Comparison of ENCODE assay signal across 7 mouse cellular contexts in genomic region chr19:29100261-29100660, GRCm38 (mm10). TPM values are rescaled to one million over a fixed set of nuclear protein-coding genes. Genes with fewer than 3 reads are reported as not detected.
A peak's percentile ranks its signal among the peaks of the same experiment; 100 is the strongest.
DNase-seq lines count a peak whose midpoint lies in the region; ATAC-seq lines count a peak whose summit lies in the region.

No protein-coding gene starts in this region.

- no peaks in the 10 kb centered on the region for H3K36me3 ChIP-seq in lung, embryonic 15.5 days
- H3K36me3 ChIP-seq in forebrain, embryonic 10.5 days (replicated peaks) = peaks cover 12% of the 10 kb centered on the region
- H3K36me3 ChIP-seq in limb, embryonic 11.5 days (ENCODE audit: control insufficient read depth, insufficient read depth, low read length) = peaks cover 5% of the 10 kb centered on the region; the same call in 1 of the 2 replicates

- peak overlapping the region; percentile 41; the same call in 1 of the 2 replicates for H3K27ac ChIP-seq in lung, embryonic 15.5 days
- peak overlapping the region; percentile 88 for H3K27ac ChIP-seq in forebrain, embryonic 10.5 days
- 0 out of 2 replicates have a peak overlapping the region, but pooled peaks have one; percentile 56 for H3K27ac ChIP-seq in limb, embryonic 11.5 days (replicated peaks; ENCODE audit: low read depth, low read length)

- peak overlapping the region; percentile 77 for H3K4me2 ChIP-seq in lung, embryonic 15.5 days
- peak overlapping the region; percentile 68 for H3K4me2 ChIP-seq in limb, embryonic 11.5 days (ENCODE audit: low read depth, severe bottlenecking)

- H3K9me3 ChIP-seq in lung, embryonic 15.5 days = no peaks in the 10 kb centered on the region
- no peaks in the 10 kb centered on the region for H3K9me3 ChIP-seq in forebrain, embryonic 10.5 days
- no peaks in the 10 kb centered on the region for H3K9me3 ChIP-seq in limb, embryonic 11.5 days (ENCODE audit: control insufficient read depth, low read length)

- no peak for DNase-seq in lung, postnatal 36 days
- no peak for DNase-seq in forebrain, embryonic 10.5 days (ENCODE audit: extremely low spot score, low spot score)
- no peak for DNase-seq in limb, embryonic 11.5 days (ENCODE audit: low spot score)
- peak; percentile 14 for DNase-seq in retina, postnatal 1 day
- DNase-seq in layer of hippocampus, adult 9-11 months = no peak
- DNase-seq in adrenal gland, postnatal 25 days = no peak

- peak overlapping the region; percentile 81 for H3K4me3 ChIP-seq in lung, embryonic 15.5 days
- peak overlapping the region; percentile 75 for H3K4me3 ChIP-seq in forebrain, embryonic 10.5 days
- H3K4me3 ChIP-seq in limb, embryonic 11.5 days (ENCODE audit: low read depth, low read length) = peak overlapping the region; percentile 86

- H3K27me3 ChIP-seq in lung, embryonic 15.5 days = no peaks in the 10 kb centered on the region
- H3K27me3 ChIP-seq in forebrain, embryonic 10.5 days (ENCODE audit: poor library complexity, severe bottlenecking) = 0 out of 2 replicates have a peak, but pooled peaks cover 8% of the 10 kb centered on the region
- no peaks in the 10 kb centered on the region for H3K27me3 ChIP-seq in limb, embryonic 11.5 days (ENCODE audit: control insufficient read depth, insufficient read depth, low read length)

- no peak for ATAC-seq in lung, embryonic 15.5 days (ENCODE audit: borderline replicate concordance, extremely low read depth, low FRiP score, low TSS enrichment)
- ATAC-seq in limb, embryonic 11.5 days (ENCODE audit: insufficient number of reproducible peaks, low FRiP score, low TSS enrichment, low read depth) = no peak

- H3K9ac ChIP-seq in lung, embryonic 15.5 days = peak overlapping the region; percentile 58
- peak overlapping the region; percentile 76; the same call in 1 of the 2 replicates for H3K9ac ChIP-seq in limb, embryonic 11.5 days (ENCODE audit: low read length)

- peaks cover 13% of the 10 kb centered on the region for H3K4me1 ChIP-seq in lung, embryonic 15.5 days
- H3K4me1 ChIP-seq in forebrain, embryonic 10.5 days = peaks cover 22% of the 10 kb centered on the region
- 0 out of 2 replicates have a peak, but pooled peaks cover 5% of the 10 kb centered on the region for H3K4me1 ChIP-seq in limb, embryonic 11.5 days (ENCODE audit: control insufficient read depth, insufficient read depth, low read length)

- WGBS in lung, embryonic 15.5 days = 12% methylated on average over 8 of the region's 8 CpGs
- 26% methylated on average over 8 of the region's 8 CpGs for WGBS in forebrain, embryonic 10.5 days
- 21% methylated on average over 8 of the region's 8 CpGs for WGBS in limb, embryonic 11.5 days

RNA-seq across cellular contexts. Expression of gene Rcl1, which starts 0.9 kb away (rescaled TPM):
- 51.4 and 51.5 TPM in 2 replicates for polyA plus RNA-seq in lung, embryonic 15.5 days (2015; fragmentation: Nextera tagmentation; extraction: Ambion mirVana)
- polyA plus RNA-seq in forebrain, embryonic 10.5 days (2016; fragmentation: Nextera tagmentation; extraction: Ambion mirVana) = 86.9 and 91.6 TPM in 2 replicates
- polyA plus RNA-seq in limb, embryonic 11.5 days (2014; fragmentation: Nextera tagmentation; extraction: Ambion mirVana) = 68.3 and 73.4 TPM in 2 replicates
- 32.4 and 32.9 TPM in 2 replicates for total RNA-seq in adrenal gland, postnatal 25 days (2021)

RNA-seq across cellular contexts. Expression of gene Ak3, which starts 52.5 kb away (rescaled TPM):
- 71.4 and 80.3 TPM in 2 replicates for polyA plus RNA-seq in lung, embryonic 15.5 days (2015; fragmentation: Nextera tagmentation; extraction: Ambion mirVana)
- polyA plus RNA-seq in forebrain, embryonic 10.5 days (2016; fragmentation: Nextera tagmentation; extraction: Ambion mirVana) = 82.9 and 85.3 TPM in 2 replicates
- 87.3 and 87.8 TPM in 2 replicates for polyA plus RNA-seq in limb, embryonic 11.5 days (2014; fragmentation: Nextera tagmentation; extraction: Ambion mirVana)
- 240 and 253 TPM in 2 replicates for total RNA-seq in adrenal gland, postnatal 25 days (2021)
